Mouse (Mus musculus): ENCODE data around the gene Ier5. TPM values are rescaled to one million over a fixed set of nuclear protein-coding genes. Genes with fewer than 3 reads are reported as not detected.
A peak's percentile ranks its signal among the peaks of the same experiment; 100 is the strongest.

Ier5 gene
- polyA plus RNA-seq, 1 experiment from 2014 or later: 6.9 TPM

- Histone ChIP-seq H3K36me3 (no peaks in the 10 kb centered on the region), H3K4me1 (peaks cover 26% of the 10 kb centered on the region), H3K27ac (0 out of 2 replicates have a peak overlapping the region, but pooled peaks have one; percentile 11), H3K27me3 (ENCODE audit: low read depth, poor library complexity, severe bottlenecking) (peaks cover 20% of the 10 kb centered on the region), H3K4me3 (no peak overlapping the region), H3K9me3 (replicated peaks) (no peaks in the 10 kb centered on the region)
- 88% methylated on average over 5 of the region's 5 CpGs for WGBS
- no peak for DNase-seq (ENCODE audit: low spot score)
Measured at GRCm38 (mm10) chr1:155066196-155066595, 33.2 kb downstream of the Ier5 start.

- peaks cover 29% of the 10 kb centered on the region for H3K4me1 ChIP-seq
- no peak for DNase-seq (ENCODE audit: low spot score)
- H3K4me3 ChIP-seq: no peak overlapping the region
- H3K27me3 ChIP-seq (ENCODE audit: low read depth, poor library complexity, severe bottlenecking): peaks cover 18% of the 10 kb centered on the region
- no peaks in the 10 kb centered on the region for H3K9me3 ChIP-seq (replicated peaks)
- H3K36me3 ChIP-seq: no peaks in the 10 kb centered on the region
- 83% methylated on average over 11 of the region's 11 CpGs for WGBS
- H3K27ac ChIP-seq: no peak overlapping the region
Measured at GRCm38 (mm10) chr1:155065068-155065701, 34.3 kb downstream of the Ier5 start.

- WGBS: 73% methylated on average over 4 of the region's 4 CpGs
- H3K27ac ChIP-seq: no peak overlapping the region
- no peak for DNase-seq (ENCODE audit: low spot score)
Measured at GRCm38 (mm10) chr1:155064649-155065048, 34.8 kb downstream of the Ier5 start.

GRCm38 (mm10) chr1:155064111-155064510, 35.3 kb downstream of the Ier5 start:
- peaks cover 18% of the 10 kb centered on the region for H3K27me3 ChIP-seq (ENCODE audit: low read depth, poor library complexity, severe bottlenecking)
- no peak overlapping the region for H3K27ac ChIP-seq
- peaks cover 40% of the 10 kb centered on the region for H3K4me1 ChIP-seq
- no peaks in the 10 kb centered on the region for H3K9me3 ChIP-seq (replicated peaks)
- DNase-seq (ENCODE audit: low spot score): no peak
- no peak overlapping the region for H3K4me3 ChIP-seq
- no peaks in the 10 kb centered on the region for H3K36me3 ChIP-seq
- WGBS: 75% methylated on average over 5 of the region's 5 CpGs

More at GRCm38 (mm10) chr1:155064649-155065048, 34.8 kb downstream of the Ier5 start:
- peaks cover 34% of the 10 kb centered on the region for H3K4me1 ChIP-seq
- no peaks in the 10 kb centered on the region for H3K36me3 ChIP-seq
- H3K27me3 ChIP-seq (ENCODE audit: low read depth, poor library complexity, severe bottlenecking): peaks cover 18% of the 10 kb centered on the region
- H3K4me3 ChIP-seq: no peak overlapping the region
- no peaks in the 10 kb centered on the region for H3K9me3 ChIP-seq (replicated peaks)

- 85% methylated on average over 4 of the region's 4 CpGs for WGBS
- H3K27ac ChIP-seq: peak overlapping the region; percentile 27; the same call in 1 of the 2 replicates
- H3K4me3 ChIP-seq: no peak overlapping the region
- H3K36me3 ChIP-seq: no peaks in the 10 kb centered on the region
- H3K9me3 ChIP-seq (replicated peaks): no peaks in the 10 kb centered on the region
- peaks cover 18% of the 10 kb centered on the region for H3K27me3 ChIP-seq (ENCODE audit: low read depth, poor library complexity, severe bottlenecking)
- no peak for DNase-seq (ENCODE audit: low spot score)
- peaks cover 43% of the 10 kb centered on the region for H3K4me1 ChIP-seq
Measured at GRCm38 (mm10) chr1:155062963-155063362, 36.5 kb downstream of the Ier5 start.

GRCm38 (mm10) chr1:155062057-155062456, 37.4 kb downstream of the Ier5 start:
- H3K27ac ChIP-seq: no peak overlapping the region
- H3K36me3 ChIP-seq: no peaks in the 10 kb centered on the region
- no peak for DNase-seq (ENCODE audit: low spot score)
- peaks cover 43% of the 10 kb centered on the region for H3K4me1 ChIP-seq
- H3K27me3 ChIP-seq (ENCODE audit: low read depth, poor library complexity, severe bottlenecking): peaks cover 18% of the 10 kb centered on the region
- 88% methylated on average over 7 of the region's 7 CpGs for WGBS
- H3K4me3 ChIP-seq: no peak overlapping the region
- no peaks in the 10 kb centered on the region for H3K9me3 ChIP-seq (replicated peaks)

GRCm38 (mm10) chr1:155060832-155061801, 38.3 kb downstream of the Ier5 start:
- DNase-seq (ENCODE audit: low spot score): no peak
- Histone ChIP-seq H3K4me3 (no peak overlapping the region), H3K4me1 (peaks cover 47% of the 10 kb centered on the region), H3K27ac (peak overlapping the region; percentile 31), H3K36me3 (no peaks in the 10 kb centered on the region), H3K9me3 (replicated peaks) (no peaks in the 10 kb centered on the region), H3K27me3 (ENCODE audit: low read depth, poor library complexity, severe bottlenecking) (peaks cover 18% of the 10 kb centered on the region)
- 53% methylated on average over 17 of the region's 17 CpGs for WGBS

GRCm38 (mm10) chr1:155060261-155060660, 39.2 kb downstream of the Ier5 start:
- no peak for DNase-seq (ENCODE audit: low spot score)
- Histone ChIP-seq H3K36me3 (no peaks in the 10 kb centered on the region), H3K9me3 (replicated peaks) (no peaks in the 10 kb centered on the region), H3K4me1 (peaks cover 51% of the 10 kb centered on the region), H3K27ac (peak overlapping the region; percentile 31; the same call in 1 of the 2 replicates), H3K27me3 (ENCODE audit: low read depth, poor library complexity, severe bottlenecking) (peaks cover 18% of the 10 kb centered on the region), H3K4me3 (no peak overlapping the region)
- WGBS: 78% methylated on average over 5 of the region's 5 CpGs

- DNase-seq (ENCODE audit: low spot score): no peak
- Histone ChIP-seq H3K4me1 (peaks cover 58% of the 10 kb centered on the region), H3K36me3 (no peaks in the 10 kb centered on the region), H3K4me3 (no peak overlapping the region), H3K27ac (peak overlapping the region; percentile 54), H3K9me3 (replicated peaks) (no peaks in the 10 kb centered on the region), H3K27me3 (ENCODE audit: low read depth, poor library complexity, severe bottlenecking) (peaks cover 18% of the 10 kb centered on the region)
- 26% methylated on average over 14 of the region's 14 CpGs for WGBS
Measured at GRCm38 (mm10) chr1:155059505-155059904, 39.9 kb downstream of the Ier5 start.

GRCm38 (mm10) chr1:155058099-155059012, 41.1 kb downstream of the Ier5 start:
- Histone ChIP-seq H3K27ac (0 out of 2 replicates have a peak overlapping the region, but pooled peaks have one; percentile 54), H3K4me1 (peaks cover 60% of the 10 kb centered on the region), H3K4me3 (no peak overlapping the region), H3K9me3 (replicated peaks) (no peaks in the 10 kb centered on the region), H3K36me3 (no peaks in the 10 kb centered on the region), H3K27me3 (ENCODE audit: low read depth, poor library complexity, severe bottlenecking) (peaks cover 18% of the 10 kb centered on the region)
- WGBS: 59% methylated on average over 6 of the region's 6 CpGs
- DNase-seq (ENCODE audit: low spot score): no peak

GRCm38 (mm10) chr1:155056166-155056565, 43.3 kb downstream of the Ier5 start:
- Histone ChIP-seq H3K4me3 (no peak overlapping the region), H3K27ac (0 out of 2 replicates have a peak overlapping the region, but pooled peaks have one; percentile 8), H3K36me3 (no peaks in the 10 kb centered on the region), H3K9me3 (replicated peaks) (no peaks in the 10 kb centered on the region), H3K4me1 (peaks cover 70% of the 10 kb centered on the region), H3K27me3 (ENCODE audit: low read depth, poor library complexity, severe bottlenecking) (no peaks in the 10 kb centered on the region; the same call in 1 of the 2 replicates)
- no peak for DNase-seq (ENCODE audit: low spot score)
- 100% methylated on average over 1 of the region's 1 CpGs for WGBS

GRCm38 (mm10) chr1:155055041-155055440, 44.4 kb downstream of the Ier5 start:
- Histone ChIP-seq H3K27me3 (ENCODE audit: low read depth, poor library complexity, severe bottlenecking) (no peaks in the 10 kb centered on the region), H3K4me1 (peaks cover 67% of the 10 kb centered on the region), H3K9me3 (replicated peaks) (no peaks in the 10 kb centered on the region), H3K27ac (peak overlapping the region; percentile 69), H3K36me3 (no peaks in the 10 kb centered on the region), H3K4me3 (no peak overlapping the region)
- 34% methylated on average over 3 of the region's 3 CpGs for WGBS
- no peak for DNase-seq (ENCODE audit: low spot score)

Measured in limb, embryonic 10.5 days (tissue).